Mouse (Mus musculus) hindbrain, embryonic 14.5 days (tissue): ENCODE data around the gene Spint2. TPM values are rescaled to one million over a fixed set of nuclear protein-coding genes. Genes with fewer than 3 reads are reported as not detected.

Experiments used
- ATAC-seq: fragments of 200-750 bp; cut with Nextera tagmentation; 2 replicates; pipeline ENCODE4 v1.8.0; 2017; ENCODE audit warnings: moderate number of reproducible peaks, mild to moderate bottlenecking, moderate TSS enrichment, moderate library complexity; ENCODE audit not compliant: low FRiP score
- DNase-seq: peaks from one replicate; pipeline ENCODE4 v3.0.0-alpha.2; 2015; ENCODE audit warnings: low spot score
- H3K27ac ChIP-seq: fragments of 300-500 bp; sonication (generic); 2 replicates; pipeline ENCODE4 v1.5.1; 2014; ENCODE audit warnings: mild to moderate bottlenecking, moderate library complexity
- H3K27me3 ChIP-seq: fragments of 300-500 bp; sonication (generic); 2 replicates; pipeline ENCODE4 v1.6.1; 2014; ENCODE audit warnings: mild to moderate bottlenecking, low read length, mixed read lengths; ENCODE audit not compliant: control insufficient read depth, insufficient read depth
- H3K36me3 ChIP-seq: fragments of 300-500 bp; sonication (generic); replicated peaks from 2 replicates; pipeline ENCODE4 v1.6.1; 2014; ENCODE audit not compliant: control insufficient read depth, insufficient read depth
- H3K4me1 ChIP-seq: fragments of 300-500 bp; sonication (generic); replicated peaks from 2 replicates; pipeline ENCODE4 v1.6.1; 2014; ENCODE audit warnings: antibody characterized with exemption, low read length, mixed read lengths; ENCODE audit not compliant: control insufficient read depth, insufficient read depth
- H3K4me2 ChIP-seq: fragments of 300-500 bp; sonication (generic); replicated peaks from 2 replicates; pipeline ENCODE4 v1.6.1; 2014; ENCODE audit warnings: mild to moderate bottlenecking, moderate library complexity
- H3K4me3 ChIP-seq: fragments of 300-500 bp; sonication (generic); replicated peaks from 2 replicates; pipeline ENCODE4 v1.5.1; 2014; ENCODE audit warnings: mild to moderate bottlenecking, low read length
- H3K9ac ChIP-seq: fragments of 300-500 bp; sonication (generic); 2 replicates; pipeline ENCODE4 v1.6.1; 2014
- H3K9me3 ChIP-seq: fragments of 300-500 bp; sonication (generic); 2 replicates; pipeline ENCODE4 v1.6.1; 2016; ENCODE audit warnings: low read length; ENCODE audit not compliant: control insufficient read depth
- WGBS: fragments of 180-500 bp; shearing (Covaris S2); extraction: QIAGEN DNeasy Blood & Tissue Kit; methylation state at CpG from one replicate; pipeline ENCODE4 v1.1.7; 2014; 5-methylcytosine and 5-hydroxymethylcytosine counted together
- polyA plus RNA-seq: library from polyadenylated mRNA; unstranded; fragments of >200 nt; fragmentation: Nextera tagmentation; extraction: Ambion mirVana; gene quantifications from 2 replicates; pipeline ENCODE4 v1.2.1, GENCODE M21; 2014

The Spint2 gene
- polyA plus RNA-seq: 71.3 and 73.2 TPM in 2 replicates

- no peaks in the 10 kb centered on the region for H3K9me3 ChIP-seq
- peaks cover 13% of the 10 kb centered on the region for H3K4me1 ChIP-seq
- H3K4me2 ChIP-seq: peak within 1 kb of the TSS; percentile 94
- peak; percentile 60 for DNase-seq
- H3K4me3 ChIP-seq: peak within 1 kb of the TSS; percentile 44
- no peak within 1 kb of the TSS for H3K27ac ChIP-seq
- peaks cover 33% of the 10 kb centered on the region for H3K27me3 ChIP-seq
- H3K9ac ChIP-seq: peak within 1 kb of the TSS; percentile 56
- no peaks in the 10 kb centered on the region for H3K36me3 ChIP-seq
- WGBS: under 1% methylated on average over 79 of the region's 80 CpGs
- ATAC-seq: peak; percentile 81
These were observed at the start of gene Spint2 for GRCm38 (mm10) chr7:29281201-29282073. Gene Spint2 (minus strand): TSS chr7:29281912.

GRCm38 (mm10) chr7:29328984-29329383 lies 47.3 kb upstream of the Spint2 start:
- Histone ChIP-seq H3K9ac (no peak overlapping the region), H3K4me3 (no peak overlapping the region), H3K27ac (no peak overlapping the region), H3K27me3 (no peaks in the 10 kb centered on the region), H3K36me3 (peaks cover 64% of the 10 kb centered on the region), H3K4me1 (no peaks in the 10 kb centered on the region), H3K4me2 (no peak overlapping the region), H3K9me3 (no peaks in the 10 kb centered on the region)
- ATAC-seq (no peak), DNase-seq (no peak)
- 85% methylated on average over 16 of the region's 16 CpGs for WGBS

- Histone ChIP-seq H3K4me1 (no peaks in the 10 kb centered on the region), H3K4me2 (no peak overlapping the region), H3K4me3 (no peak overlapping the region), H3K36me3 (peaks cover 73% of the 10 kb centered on the region), H3K27ac (no peak overlapping the region), H3K9ac (no peak overlapping the region), H3K9me3 (no peaks in the 10 kb centered on the region), H3K27me3 (no peaks in the 10 kb centered on the region)
- no peak for DNase-seq
- ATAC-seq: no peak
- WGBS: 87% methylated on average over 6 of the region's 6 CpGs
These were observed 45.4 kb upstream of the Spint2 start for GRCm38 (mm10) chr7:29327087-29327486.

GRCm38 (mm10) chr7:29319337-29320307 lies 37.9 kb upstream of the Spint2 start:
- ATAC-seq (no peak), DNase-seq (peak; percentile 38)
- peak overlapping the region; percentile 95 for H3K27ac ChIP-seq
- peaks cover 26% of the 10 kb centered on the region for H3K36me3 ChIP-seq
- H3K4me1 ChIP-seq: peaks cover 70% of the 10 kb centered on the region
- H3K9me3 ChIP-seq: no peaks in the 10 kb centered on the region
- 11% methylated on average over 19 of the region's 19 CpGs for WGBS
- 0 out of 2 replicates have a peak overlapping the region, but pooled peaks have one; percentile 5 for H3K4me3 ChIP-seq
- peak overlapping the region; percentile 42 for H3K4me2 ChIP-seq
- H3K9ac ChIP-seq: peak overlapping the region; percentile 38
- H3K27me3 ChIP-seq: no peaks in the 10 kb centered on the region

- 3% methylated on average over 17 of the region's 18 CpGs for WGBS
- H3K36me3 ChIP-seq: peaks cover 25% of the 10 kb centered on the region
- ATAC-seq (peak; percentile 5; the same call in 1 of the 2 replicates), DNase-seq (peak; percentile 47)
- H3K9me3 ChIP-seq: no peaks in the 10 kb centered on the region
- no peaks in the 10 kb centered on the region for H3K27me3 ChIP-seq
- H3K4me2 ChIP-seq: peak overlapping the region; percentile 42
- H3K27ac ChIP-seq: peak overlapping the region; percentile 95
- peak overlapping the region; percentile 5 for H3K4me3 ChIP-seq
- H3K9ac ChIP-seq: peak overlapping the region; percentile 30; the same call in 1 of the 2 replicates
- peaks cover 83% of the 10 kb centered on the region for H3K4me1 ChIP-seq
These were observed 36.6 kb upstream of the Spint2 start for GRCm38 (mm10) chr7:29318115-29318911.

GRCm38 (mm10) chr7:29317558-29317957 lies 35.8 kb upstream of the Spint2 start:
- 4% methylated on average over 2 of the region's 2 CpGs for WGBS
- Histone ChIP-seq H3K9me3 (no peaks in the 10 kb centered on the region), H3K4me2 (peak overlapping the region; percentile 42), H3K9ac (peak overlapping the region; percentile 53), H3K36me3 (peaks cover 26% of the 10 kb centered on the region), H3K27ac (peak overlapping the region; percentile 95), H3K4me3 (no peak overlapping the region), H3K4me1 (peaks cover 90% of the 10 kb centered on the region), H3K27me3 (no peaks in the 10 kb centered on the region)
- ATAC-seq (peak; percentile 57), DNase-seq (peak; percentile 84)

GRCm38 (mm10) chr7:29316976-29317375 lies 35.3 kb upstream of the Spint2 start:
- H3K36me3 ChIP-seq: peaks cover 30% of the 10 kb centered on the region
- H3K27ac ChIP-seq: peak overlapping the region; percentile 95
- H3K4me2 ChIP-seq: peak overlapping the region; percentile 42
- peak overlapping the region; percentile 53 for H3K9ac ChIP-seq
- WGBS: 2% methylated on average over 10 of the region's 10 CpGs
- no peak overlapping the region for H3K4me3 ChIP-seq
- H3K27me3 ChIP-seq: no peaks in the 10 kb centered on the region
- peaks cover 91% of the 10 kb centered on the region for H3K4me1 ChIP-seq
- peak; percentile 55 for DNase-seq
- ATAC-seq: peak; percentile 26
- no peaks in the 10 kb centered on the region for H3K9me3 ChIP-seq

GRCm38 (mm10) chr7:29316137-29316734 lies 34.5 kb upstream of the Spint2 start:
- Histone ChIP-seq H3K9me3 (no peaks in the 10 kb centered on the region), H3K4me2 (no peak overlapping the region), H3K36me3 (peaks cover 38% of the 10 kb centered on the region), H3K27me3 (no peaks in the 10 kb centered on the region), H3K4me1 (peaks cover 85% of the 10 kb centered on the region), H3K4me3 (no peak overlapping the region), H3K9ac (peak overlapping the region; percentile 53), H3K27ac (peak overlapping the region; percentile 95)
- WGBS: 45% methylated on average over 17 of the region's 17 CpGs
- no peak for ATAC-seq
- no peak for DNase-seq
